Mouse (Mus musculus): ENCODE measurements around the gene Slc39a11.

GRCm38 (mm10) chr11:113276518-113276917, 373.4 kb downstream of the Slc39a11 start:
- TF ChIP-seq CTCF (IDR thresholded peaks at IDR 0.05; ENCODE audit: low read depth), result no peak
- TF ChIP-seq EP300 (IDR thresholded peaks at IDR 0.05; ENCODE audit: low read depth), result no peak
